Mouse (Mus musculus): Measurements from ENCODE around the gene Tmtc1. TPM values are rescaled to one million over a fixed set of nuclear protein-coding genes. Genes with fewer than 3 reads are reported as not detected.
A peak's percentile ranks its signal among the peaks of the same experiment; 100 is the strongest.

Gene Tmtc1
- polyA plus RNA-seq, 1 experiment from 2014 or later, result 0.74 TPM

DNA sequence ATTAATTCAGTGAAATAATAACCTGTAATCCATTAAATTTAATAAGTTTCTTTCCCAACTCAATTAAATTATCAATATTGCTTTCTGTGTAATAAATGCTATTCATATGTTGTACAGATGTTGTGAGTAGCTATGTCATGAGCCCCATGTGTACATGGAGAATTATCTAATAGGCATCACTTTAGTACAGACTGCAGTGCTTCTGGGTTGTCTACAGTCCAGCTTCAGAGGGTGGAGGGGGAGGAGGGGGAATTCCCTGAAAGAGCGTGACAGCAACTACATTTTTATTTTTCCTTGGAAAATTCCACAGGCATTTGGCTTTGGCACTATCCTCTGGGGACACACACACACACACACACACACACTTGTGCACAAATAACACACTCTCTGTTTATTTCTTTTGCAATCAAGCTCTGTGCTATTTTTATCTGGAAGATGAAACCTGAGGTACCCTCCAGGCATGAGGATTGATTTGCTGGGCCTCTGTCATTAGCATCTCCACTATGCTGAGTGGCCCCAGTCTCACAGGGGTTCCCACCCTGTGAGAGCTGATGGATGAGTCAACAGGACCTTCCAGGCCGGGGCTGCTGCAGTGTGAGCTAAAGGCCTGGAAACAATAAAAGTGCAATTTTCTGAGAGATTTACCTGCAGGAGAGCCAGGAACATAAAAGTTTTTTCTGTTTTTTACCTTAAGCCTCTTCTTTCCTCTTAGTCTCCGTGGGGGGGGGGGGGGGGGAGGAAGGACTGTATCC, 23.2 kb upstream of the Tmtc1 start:
- DNase-seq (ENCODE audit: low spot score) (peak; percentile 7), ATAC-seq (ENCODE audit: low FRiP score) (peak; percentile 71)
- 33% methylated on average over 3 of the region's 3 CpGs for WGBS
- no peak overlapping the region for H3K9ac ChIP-seq (ENCODE audit: low read depth, low read length)
- no peaks in the 10 kb centered on the region for H3K4me1 ChIP-seq (replicated peaks; ENCODE audit: control insufficient read depth, insufficient read depth, low read length)
- no peaks in the 10 kb centered on the region for H3K27me3 ChIP-seq (ENCODE audit: control insufficient read depth, insufficient read depth, low read length)
- H3K27ac ChIP-seq (ENCODE audit: low read depth, low read length), result no peak overlapping the region
- H3K4me3 ChIP-seq (ENCODE audit: low read depth, low read length), result no peak overlapping the region
- no peaks in the 10 kb centered on the region for H3K9me3 ChIP-seq (ENCODE audit: control insufficient read depth, low read length)
- no peaks in the 10 kb centered on the region for H3K36me3 ChIP-seq (ENCODE audit: control insufficient read depth, insufficient read depth, low read length)
- H3K4me2 ChIP-seq (replicated peaks; ENCODE audit: low read depth, low read length), result no peak overlapping the region

DNA sequence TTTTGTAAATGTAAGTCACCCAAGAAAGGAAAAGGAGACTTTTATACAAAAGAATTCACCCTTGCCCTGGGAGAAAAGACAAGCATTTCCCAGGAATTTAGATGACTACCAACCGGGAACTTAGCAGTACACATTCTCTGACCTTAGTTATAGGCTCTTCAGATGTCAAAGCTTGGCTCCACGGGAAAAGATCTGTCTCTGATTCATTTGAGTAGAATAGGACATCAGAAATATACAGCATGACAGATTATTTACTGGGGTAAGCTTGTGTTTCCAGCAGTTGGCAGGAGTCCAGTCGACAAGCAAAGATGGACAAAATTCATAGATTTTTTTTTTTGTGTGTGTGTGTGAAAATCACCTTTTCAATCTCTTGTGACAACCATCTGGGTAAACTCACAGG, 15.4 kb upstream of the Tmtc1 start:
- H3K27me3 ChIP-seq (ENCODE audit: control insufficient read depth, insufficient read depth, low read length), result no peaks in the 10 kb centered on the region
- H3K27ac ChIP-seq (ENCODE audit: low read depth, low read length), result no peak overlapping the region
- ATAC-seq (ENCODE audit: low FRiP score) (no peak), DNase-seq (ENCODE audit: low spot score) (no peak)
- H3K4me2 ChIP-seq (replicated peaks; ENCODE audit: low read depth, low read length), result no peak overlapping the region
- H3K36me3 ChIP-seq (ENCODE audit: control insufficient read depth, insufficient read depth, low read length), result no peaks in the 10 kb centered on the region
- H3K4me3 ChIP-seq (ENCODE audit: low read depth, low read length), result no peak overlapping the region
- 69% methylated on average over 3 of the region's 3 CpGs for WGBS
- no peaks in the 10 kb centered on the region for H3K4me1 ChIP-seq (replicated peaks; ENCODE audit: control insufficient read depth, insufficient read depth, low read length)
- no peak overlapping the region for H3K9ac ChIP-seq (ENCODE audit: low read depth, low read length)
- H3K9me3 ChIP-seq (ENCODE audit: control insufficient read depth, low read length), result no peaks in the 10 kb centered on the region

DNA sequence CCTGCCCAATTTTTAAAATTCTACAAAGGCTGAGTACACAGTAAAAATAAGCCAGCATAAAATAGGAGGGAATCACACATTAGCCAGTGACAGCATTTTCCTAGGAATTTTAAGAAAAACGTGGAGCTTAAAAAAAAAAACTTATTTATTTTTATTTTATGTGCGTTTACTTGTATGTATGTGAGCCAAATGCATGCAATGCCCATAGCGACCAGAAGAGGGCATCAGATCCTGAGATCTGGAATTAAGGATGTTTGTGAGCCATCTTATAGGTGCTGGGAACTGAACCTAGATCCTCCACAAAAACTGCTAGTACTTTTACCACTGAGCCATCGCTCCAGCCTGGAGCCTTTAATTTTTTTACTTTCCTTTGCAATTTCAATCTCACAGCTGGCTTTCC, 11.3 kb upstream of the Tmtc1 start:
- no peak overlapping the region for H3K4me3 ChIP-seq (ENCODE audit: low read depth, low read length)
- no peaks in the 10 kb centered on the region for H3K36me3 ChIP-seq (ENCODE audit: control insufficient read depth, insufficient read depth, low read length)
- H3K27me3 ChIP-seq (ENCODE audit: control insufficient read depth, insufficient read depth, low read length), result no peaks in the 10 kb centered on the region
- WGBS, result 67% methylated on average over 4 of the region's 4 CpGs
- no peak overlapping the region for H3K27ac ChIP-seq (ENCODE audit: low read depth, low read length)
- no peak for ATAC-seq (ENCODE audit: low FRiP score)
- no peaks in the 10 kb centered on the region for H3K9me3 ChIP-seq (ENCODE audit: control insufficient read depth, low read length)
- no peak overlapping the region for H3K9ac ChIP-seq (ENCODE audit: low read depth, low read length)
- no peak for DNase-seq (ENCODE audit: low spot score)
- no peak overlapping the region for H3K4me2 ChIP-seq (replicated peaks; ENCODE audit: low read depth, low read length)
- no peaks in the 10 kb centered on the region for H3K4me1 ChIP-seq (replicated peaks; ENCODE audit: control insufficient read depth, insufficient read depth, low read length)

GRCm38 (mm10) chr6:148454740-148455139, 10.6 kb upstream of the Tmtc1 start:
- Histone ChIP-seq H3K9ac (ENCODE audit: low read depth, low read length) (no peak overlapping the region), H3K4me1 (replicated peaks; ENCODE audit: control insufficient read depth, insufficient read depth, low read length) (no peaks in the 10 kb centered on the region), H3K9me3 (ENCODE audit: control insufficient read depth, low read length) (no peaks in the 10 kb centered on the region), H3K4me3 (ENCODE audit: low read depth, low read length) (no peak overlapping the region), H3K36me3 (ENCODE audit: control insufficient read depth, insufficient read depth, low read length) (no peaks in the 10 kb centered on the region), H3K4me2 (replicated peaks; ENCODE audit: low read depth, low read length) (no peak overlapping the region), H3K27ac (ENCODE audit: low read depth, low read length) (no peak overlapping the region), H3K27me3 (ENCODE audit: control insufficient read depth, insufficient read depth, low read length) (no peaks in the 10 kb centered on the region)
- ATAC-seq (ENCODE audit: low FRiP score), result no peak
- 71% methylated on average over 2 of the region's 2 CpGs for WGBS
- no peak for DNase-seq (ENCODE audit: low spot score)

- H3K27ac ChIP-seq (ENCODE audit: low read depth, low read length), result no peak overlapping the region
- peaks cover 4% of the 10 kb centered on the region; the same call in 1 of the 2 replicates for H3K4me1 ChIP-seq (replicated peaks; ENCODE audit: control insufficient read depth, insufficient read depth, low read length)
- no peak overlapping the region for H3K9ac ChIP-seq (ENCODE audit: low read depth, low read length)
- no peak overlapping the region for H3K4me3 ChIP-seq (ENCODE audit: low read depth, low read length)
- no peak for DNase-seq (ENCODE audit: low spot score)
- H3K36me3 ChIP-seq (ENCODE audit: control insufficient read depth, insufficient read depth, low read length), result no peaks in the 10 kb centered on the region
- H3K9me3 ChIP-seq (ENCODE audit: control insufficient read depth, low read length), result no peaks in the 10 kb centered on the region
- no peak for ATAC-seq (ENCODE audit: low FRiP score)
- 74% methylated on average over 3 of the region's 3 CpGs for WGBS
- peaks cover 10% of the 10 kb centered on the region for H3K27me3 ChIP-seq (ENCODE audit: control insufficient read depth, insufficient read depth, low read length)
- H3K4me2 ChIP-seq (replicated peaks; ENCODE audit: low read depth, low read length), result no peak overlapping the region
Measured at GRCm38 (mm10) chr6:148448151-148448550, 4.0 kb upstream of the Tmtc1 start.

GRCm38 (mm10) chr6:148446113-148446512, 1.9 kb upstream of the Tmtc1 start:
- Histone ChIP-seq H3K27me3 (ENCODE audit: control insufficient read depth, insufficient read depth, low read length) (peaks cover 24% of the 10 kb centered on the region), H3K36me3 (ENCODE audit: control insufficient read depth, insufficient read depth, low read length) (no peaks in the 10 kb centered on the region), H3K4me1 (replicated peaks; ENCODE audit: control insufficient read depth, insufficient read depth, low read length) (peaks cover 11% of the 10 kb centered on the region), H3K9ac (ENCODE audit: low read depth, low read length) (no peak overlapping the region), H3K4me3 (ENCODE audit: low read depth, low read length) (no peak overlapping the region), H3K27ac (ENCODE audit: low read depth, low read length) (no peak overlapping the region), H3K4me2 (replicated peaks; ENCODE audit: low read depth, low read length) (no peak overlapping the region), H3K9me3 (ENCODE audit: control insufficient read depth, low read length) (no peaks in the 10 kb centered on the region)
- ATAC-seq (ENCODE audit: low FRiP score) (no peak), DNase-seq (ENCODE audit: low spot score) (no peak)
- 63% methylated on average over 3 of the region's 3 CpGs for WGBS

DNA sequence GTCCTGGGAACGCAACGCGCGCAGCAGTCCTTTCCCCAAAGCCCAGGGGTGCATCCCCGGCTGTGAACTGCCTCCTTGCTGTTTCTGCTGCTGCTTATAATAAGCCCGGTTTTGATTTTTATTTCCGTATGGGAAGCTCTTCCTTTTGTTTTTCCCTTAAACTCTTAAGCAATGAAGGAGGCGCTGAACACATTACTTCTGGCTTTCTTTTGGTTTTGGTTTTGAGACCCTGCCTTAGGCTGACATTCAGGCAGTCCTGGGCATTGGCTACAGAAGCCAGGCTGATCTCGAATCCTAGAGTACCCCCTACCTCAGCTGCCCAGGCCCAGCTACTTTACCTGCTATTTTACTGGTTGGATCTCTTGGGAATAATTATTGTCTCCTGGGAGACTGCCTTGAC, 607 bp upstream of the Tmtc1 start:
- no peaks in the 10 kb centered on the region for H3K36me3 ChIP-seq (ENCODE audit: control insufficient read depth, insufficient read depth, low read length)
- no peaks in the 10 kb centered on the region for H3K9me3 ChIP-seq (ENCODE audit: control insufficient read depth, low read length)
- 5% methylated on average over 9 of the region's 9 CpGs for WGBS
- H3K27ac ChIP-seq (ENCODE audit: low read depth, low read length), result no peak overlapping the region
- peaks cover 11% of the 10 kb centered on the region for H3K4me1 ChIP-seq (replicated peaks; ENCODE audit: control insufficient read depth, insufficient read depth, low read length)
- H3K27me3 ChIP-seq (ENCODE audit: control insufficient read depth, insufficient read depth, low read length), result peaks cover 24% of the 10 kb centered on the region
- H3K4me2 ChIP-seq (replicated peaks; ENCODE audit: low read depth, low read length), result peak overlapping the region; percentile 87
- ATAC-seq (ENCODE audit: low FRiP score) (no peak), DNase-seq (ENCODE audit: low spot score) (no peak)
- peak overlapping the region; percentile 55; the same call in 1 of the 2 replicates for H3K9ac ChIP-seq (ENCODE audit: low read depth, low read length)
- peak overlapping the region; percentile 56 for H3K4me3 ChIP-seq (ENCODE audit: low read depth, low read length)

DNA sequence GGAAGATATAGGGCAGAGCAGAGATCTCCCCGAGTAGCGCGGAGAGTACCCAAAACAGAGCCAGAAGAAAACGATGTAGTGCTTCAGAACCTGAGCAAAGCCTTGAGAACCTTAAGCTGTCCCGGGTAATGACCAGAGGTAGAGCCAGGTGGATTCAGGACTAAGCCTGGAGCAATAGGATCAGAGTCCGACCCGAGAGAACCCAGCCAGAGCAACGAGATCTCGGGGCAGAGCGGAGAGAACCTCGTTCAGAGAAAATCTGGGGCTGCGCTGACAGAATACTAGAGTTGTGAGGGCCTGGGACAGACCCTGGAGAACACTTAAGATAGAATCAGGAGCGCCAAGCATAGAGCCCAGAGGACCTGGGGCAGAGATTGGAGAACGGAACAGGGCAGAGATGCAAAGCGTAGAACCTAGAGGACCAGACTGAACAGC, 881 bp downstream of the Tmtc1 start:
- Histone ChIP-seq H3K36me3 (ENCODE audit: control insufficient read depth, insufficient read depth, low read length) (no peaks in the 10 kb centered on the region), H3K9me3 (ENCODE audit: control insufficient read depth, low read length) (no peaks in the 10 kb centered on the region), H3K4me3 (ENCODE audit: low read depth, low read length) (peak overlapping the region; percentile 56), H3K9ac (ENCODE audit: low read depth, low read length) (peak overlapping the region; percentile 55; the same call in 1 of the 2 replicates), H3K4me1 (replicated peaks; ENCODE audit: control insufficient read depth, insufficient read depth, low read length) (peaks cover 11% of the 10 kb centered on the region), H3K27me3 (ENCODE audit: control insufficient read depth, insufficient read depth, low read length) (peaks cover 24% of the 10 kb centered on the region), H3K27ac (ENCODE audit: low read depth, low read length) (no peak overlapping the region), H3K4me2 (replicated peaks; ENCODE audit: low read depth, low read length) (peak overlapping the region; percentile 87)
- DNase-seq (ENCODE audit: low spot score) (peak; percentile 58), ATAC-seq (ENCODE audit: low FRiP score) (no peak)
- WGBS, result 2% methylated on average over 15 of the region's 15 CpGs

- Histone ChIP-seq H3K27ac (ENCODE audit: low read depth, low read length) (no peak overlapping the region), H3K4me2 (replicated peaks; ENCODE audit: low read depth, low read length) (peak overlapping the region; percentile 87), H3K36me3 (ENCODE audit: control insufficient read depth, insufficient read depth, low read length) (no peaks in the 10 kb centered on the region), H3K4me1 (replicated peaks; ENCODE audit: control insufficient read depth, insufficient read depth, low read length) (peaks cover 11% of the 10 kb centered on the region), H3K4me3 (ENCODE audit: low read depth, low read length) (peak overlapping the region; percentile 56), H3K9ac (ENCODE audit: low read depth, low read length) (peak overlapping the region; percentile 17; the same call in 1 of the 2 replicates), H3K27me3 (ENCODE audit: control insufficient read depth, insufficient read depth, low read length) (peaks cover 24% of the 10 kb centered on the region), H3K9me3 (ENCODE audit: control insufficient read depth, low read length) (no peaks in the 10 kb centered on the region)
- DNase-seq (ENCODE audit: low spot score) (peak; percentile 65), ATAC-seq (ENCODE audit: low FRiP score) (no peak)
- under 1% methylated on average over 27 of the region's 27 CpGs for WGBS
Measured at GRCm38 (mm10) chr6:148442671-148443290, 1.4 kb downstream of the Tmtc1 start.

Data from hindbrain, embryonic 11.5 days (tissue).